Mouse (Mus musculus) MEL (cell line): ENCODE measurements around the gene Hddc2.

Experiments
- CTCF ChIP-seq, 3 experiments: IDR thresholded peaks in 2 of 3; conservative IDR thresholded peaks in 1 of 3; 2 replicates each; pipeline ENCODE4 v1.5.1; 2011 to 2012; ENCODE audit warnings: low read length in 3 of 3, low read depth in 2 of 3, mild to moderate bottlenecking in 2 of 3, improper control_type of control experiment in 1 of 3, inconsistent platforms in 1 of 3, mixed read lengths in 1 of 3, moderate library complexity in 1 of 3; ENCODE audit not compliant: control insufficient read depth in 1 of 3, insufficient read depth in 1 of 3, poor library complexity in 1 of 3, severe bottlenecking in 1 of 3
- EP300 ChIP-seq, 2 experiments: IDR thresholded peaks; 2 replicates each; pipeline ENCODE4 v1.6.1; 2011; ENCODE audit warnings: improper control_type of control experiment in 2 of 2, low read length in 2 of 2, low read depth in 1 of 2, mild to moderate bottlenecking in 1 of 2
- GATA1 ChIP-seq: IDR thresholded peaks from 2 replicates; pipeline ENCODE4 v1.6.1; 2011; ENCODE audit warnings: low read depth, low read length, improper control_type of control experiment
- HCFC1 ChIP-seq: IDR thresholded peaks from 2 replicates; pipeline ENCODE4 v1.6.1; 2012; ENCODE audit warnings: low read depth, mild to moderate bottlenecking, inconsistent platforms, low read length, improper control_type of control experiment, moderate library complexity
- JUND ChIP-seq: IDR thresholded peaks from 2 replicates; pipeline ENCODE4 v1.6.1; 2011; ENCODE audit warnings: low read depth, mild to moderate bottlenecking, improper control_type of control experiment, low read length
- MAFK ChIP-seq: IDR thresholded peaks from 2 replicates; pipeline ENCODE4 v1.6.1; 2011; ENCODE audit warnings: low read depth, mild to moderate bottlenecking, low read length, improper control_type of control experiment, borderline replicate concordance
- MEF2A ChIP-seq: IDR thresholded peaks from 2 replicates; pipeline ENCODE4 v1.6.1; 2014; ENCODE audit warnings: low read depth, mild to moderate bottlenecking, inconsistent platforms, low read length, improper control_type of control experiment; ENCODE audit not compliant: poor library complexity, insufficient replicate concordance, severe bottlenecking; ENCODE audit errors: extremely low read depth
- POLR2A ChIP-seq, 2 experiments: IDR thresholded peaks; 2 replicates each; pipeline ENCODE4 v1.6.1; 2011 to 2012; ENCODE audit warnings: low read length in 2 of 2, mild to moderate bottlenecking in 2 of 2, control low read depth in 1 of 2, improper control_type of control experiment in 1 of 2, low read depth in 1 of 2, moderate library complexity in 1 of 2; ENCODE audit not compliant: control insufficient read depth in 1 of 2, insufficient read depth in 1 of 2, poor library complexity in 1 of 2
- POLR2AphosphoS2 ChIP-seq: IDR thresholded peaks from 2 replicates; pipeline ENCODE4 v1.6.1; 2011; ENCODE audit warnings: low read length, improper control_type of control experiment
- POLR2AphosphoS5 ChIP-seq: IDR thresholded peaks from 2 replicates; pipeline ENCODE4 v1.6.1; 2012; ENCODE audit warnings: low read depth, borderline replicate concordance, mild to moderate bottlenecking, inconsistent platforms, low read length, moderate library complexity, mixed read lengths
- SMC3 ChIP-seq: IDR thresholded peaks from 2 replicates; pipeline ENCODE4 v1.6.1; 2011; ENCODE audit warnings: low read depth, low read length, improper control_type of control experiment
- TAL1 ChIP-seq: IDR thresholded peaks from 2 replicates; pipeline ENCODE4 v1.6.1; 2012; ENCODE audit warnings: mild to moderate bottlenecking, inconsistent platforms, low read length, moderate library complexity, mixed read lengths
- ZC3H11A ChIP-seq: IDR thresholded peaks from 2 replicates; pipeline ENCODE4 v1.6.1; 2012; ENCODE audit warnings: low read depth, mild to moderate bottlenecking, inconsistent platforms, low read length, improper control_type of control experiment
- ZMIZ1 ChIP-seq: IDR thresholded peaks from 2 replicates; pipeline ENCODE4 v1.6.1; 2012; ENCODE audit warnings: low read depth, mild to moderate bottlenecking, inconsistent platforms, low read length, improper control_type of control experiment, moderate library complexity

- TF ChIP-seq JUND (no peak), ZC3H11A (no peak), POLR2AphosphoS5 (no peak), MEF2A (no peak), ZMIZ1 (no peak), POLR2A (IDR thresholded peaks at IDR 0.05; ENCODE audit: control insufficient read depth in 1 of 2, insufficient read depth in 1 of 2, low read depth in 1 of 2, low read length in 2 of 2, poor library complexity in 1 of 2) (no peak), GATA1 (no peak), SMC3 (no peak), HCFC1 (no peak), CTCF (IDR thresholded peaks at IDR 0.05 in 2 of 3, conservative IDR thresholded peaks at IDR 0.05 in 1 of 3; ENCODE audit: control insufficient read depth in 1 of 3, insufficient read depth in 1 of 3, low read depth in 2 of 3, low read length in 3 of 3, poor library complexity in 1 of 3, severe bottlenecking in 1 of 3) (no peak), EP300 (IDR thresholded peaks at IDR 0.05; ENCODE audit: low read depth in 1 of 2, low read length in 2 of 2) (no peak), POLR2AphosphoS2 (no peak), TAL1 (no peak), MAFK (no peak)
These were observed 41.0 kb downstream of the Hddc2 start for GRCm38 (mm10) chr10:31354141-31354540.
